Mouse (Mus musculus): ENCODE measurements around the gene Os9. TPM values are rescaled to one million over a fixed set of nuclear protein-coding genes. Genes with fewer than 3 reads are reported as not detected.
"Not testable (repeated sequence)": the region's sequence is repeated elsewhere in the genome, so short reads cannot be mapped to it uniquely, and the experiment has no call there.

Gene Os9
- total RNA-seq, 2 experiments from 2014 or later = 106 to 112 TPM

- DNase-seq (ENCODE audit: low spot score in 2 of 2); intact Hi-C loops (cut with DNase I): not testable (repeated sequence)
These were observed 30.3 kb upstream of the Os9 start for GRCm38 (mm10) chr10:127151233-127151632.

DNA sequence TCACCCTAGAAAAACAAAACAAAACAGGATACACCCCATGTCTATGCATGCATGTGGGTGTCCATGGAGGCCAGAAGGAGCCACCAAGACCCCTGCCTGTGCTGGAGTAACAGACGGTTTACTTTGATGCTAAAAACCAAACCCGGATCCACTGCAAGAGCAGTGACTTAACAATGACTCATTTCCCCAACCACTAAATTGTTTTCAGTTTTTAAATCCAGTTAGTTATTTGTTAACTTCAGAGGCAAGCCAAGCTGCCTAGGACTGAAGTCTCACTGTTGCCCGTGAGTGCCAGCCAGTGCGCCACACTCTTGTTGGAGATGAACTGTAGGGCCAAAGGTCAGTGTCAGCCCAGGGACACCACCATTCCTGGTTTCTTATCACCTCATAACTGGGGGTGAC lies 29.5 kb upstream of the Os9 start:
- intact Hi-C loops (cut with DNase I) = no loop called here

GRCm38 (mm10) chr10:127147135-127147534 lies 26.2 kb upstream of the Os9 start:
- DNase-seq (ENCODE audit: low spot score in 2 of 2) = no peak
- intact Hi-C loops (cut with DNase I) = no loop called here

More for the DNA sequence above, 29.5 kb upstream of the Os9 start:
- DNase-seq (ENCODE audit: low spot score in 2 of 2) = no peak

DNA sequence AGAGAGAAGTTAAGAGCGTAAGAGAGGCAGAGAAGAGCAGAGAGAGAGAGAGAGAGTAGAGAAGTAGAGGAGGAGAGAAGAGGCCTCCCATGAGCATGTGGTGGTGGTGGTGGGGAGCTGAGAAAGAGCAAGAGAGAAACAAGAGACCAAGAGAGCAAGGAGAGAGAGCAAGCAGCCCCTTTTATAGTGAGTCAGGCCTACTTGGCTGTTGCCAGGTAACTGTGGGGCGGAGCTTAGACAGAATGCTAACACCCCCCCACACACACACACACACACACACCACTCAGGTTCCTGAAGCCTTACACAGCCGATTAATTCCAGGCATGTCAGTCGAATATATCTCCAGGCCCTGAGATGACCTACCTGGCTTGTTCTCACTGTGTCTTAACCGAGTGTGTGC lies 24.4 kb upstream of the Os9 start:
- no peak for DNase-seq (ENCODE audit: low spot score in 2 of 2)
- intact Hi-C loops (cut with DNase I) = no loop called here

- no peak for DNase-seq (ENCODE audit: low spot score in 2 of 2)
- intact Hi-C loops (cut with DNase I) = no loop called here
These were observed 23.6 kb upstream of the Os9 start for GRCm38 (mm10) chr10:127144536-127144935.

- DNase-seq (ENCODE audit: low spot score in 2 of 2) = no peak
- intact Hi-C loops (cut with DNase I) = no loop called here
These were observed 22.3 kb upstream of the Os9 start for GRCm38 (mm10) chr10:127143228-127143627.

- intact Hi-C loops (cut with DNase I) = no loop called here
These were observed 20.6 kb upstream of the Os9 start for GRCm38 (mm10) chr10:127141500-127141899.

GRCm38 (mm10) chr10:127140971-127141370 lies 20.0 kb upstream of the Os9 start:
- DNase-seq (ENCODE audit: low spot score in 2 of 2) = no peak
- intact Hi-C loops (cut with DNase I) = no loop called here

More at GRCm38 (mm10) chr10:127141500-127141899, 20.6 kb upstream of the Os9 start:
- DNase-seq (ENCODE audit: low spot score in 2 of 2) = no peak

DNA sequence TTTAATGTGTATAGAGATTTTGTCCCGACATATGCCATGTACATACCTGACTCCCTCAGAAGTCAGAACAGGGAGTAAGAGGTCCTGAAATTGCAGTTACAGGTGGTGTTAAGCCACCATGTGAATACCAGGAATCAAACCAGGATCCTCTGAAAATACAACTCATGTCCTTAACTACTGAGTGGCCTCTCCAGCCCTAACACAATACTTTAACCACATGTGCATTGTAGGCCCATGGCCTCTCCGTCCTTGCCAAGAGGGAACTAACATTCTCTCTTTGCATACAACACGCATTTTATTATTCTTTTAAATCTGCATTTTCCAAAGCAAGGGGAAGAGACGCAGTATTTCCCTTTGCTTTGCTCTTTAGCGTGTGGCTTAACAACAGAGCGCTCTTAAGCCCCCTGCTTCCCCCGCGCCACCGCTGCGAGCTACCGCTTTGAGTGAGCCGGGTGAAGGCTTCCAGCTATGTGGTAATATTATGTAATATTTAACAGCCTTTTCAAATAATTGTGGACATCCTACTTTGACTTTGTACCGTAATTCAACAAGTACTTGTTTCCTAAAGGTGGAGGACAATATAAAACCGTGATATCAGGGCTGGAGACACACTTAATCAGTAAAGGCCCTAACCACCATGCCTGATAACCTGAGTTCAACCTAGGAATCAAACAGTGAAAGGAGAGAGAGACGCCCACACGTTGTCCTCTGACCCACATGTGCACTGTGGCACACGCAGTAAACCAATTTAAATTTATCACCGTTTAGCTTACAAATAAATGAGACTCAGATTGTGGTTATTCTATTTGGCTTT lies 17.6 kb upstream of the Os9 start:
- intact Hi-C loops (cut with DNase I) = no loop called here
- DNase-seq (ENCODE audit: low spot score in 2 of 2) = no peak

DNA sequence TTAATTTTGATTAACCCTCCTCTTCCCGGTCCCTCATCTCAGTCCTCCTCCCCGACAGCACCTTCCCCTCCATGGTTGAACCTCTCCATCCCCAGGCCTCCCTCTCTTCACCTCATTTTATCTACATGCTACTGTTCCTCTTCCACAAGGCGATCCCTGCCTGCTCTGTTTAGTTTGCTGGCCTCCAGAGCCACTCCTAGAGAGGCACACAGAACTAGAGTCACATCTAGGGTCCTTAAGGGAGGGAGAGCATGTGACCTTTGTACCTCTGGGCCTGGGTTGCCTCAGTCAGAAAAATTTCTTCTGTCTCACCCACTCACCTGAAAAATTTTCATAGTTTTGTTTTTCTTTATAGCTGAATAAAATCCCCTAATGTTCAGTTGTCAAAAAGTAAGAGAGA lies 17.0 kb upstream of the Os9 start:
- no peak for DNase-seq (ENCODE audit: low spot score in 2 of 2)
- intact Hi-C loops (cut with DNase I) = no loop called here

DNA sequence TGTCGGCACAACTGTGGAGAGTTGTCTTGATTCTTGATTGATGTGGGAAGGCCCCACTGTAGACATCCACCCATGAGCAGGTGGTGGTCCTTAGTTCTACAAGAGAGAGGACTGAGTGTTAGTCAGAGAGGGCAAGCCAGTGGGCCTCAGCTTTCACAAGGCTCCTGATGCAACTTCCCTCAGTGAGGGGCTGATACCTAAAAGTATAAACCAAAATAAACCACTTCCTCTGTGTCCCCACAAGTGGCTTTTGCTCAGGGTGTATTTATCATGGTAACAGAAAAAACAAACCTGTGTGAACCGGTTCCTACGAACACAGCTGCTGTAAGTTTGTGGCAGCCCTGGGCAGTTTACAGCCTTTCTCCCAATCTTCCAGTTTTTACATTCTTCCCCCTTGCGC lies 15.6 kb upstream of the Os9 start:
- intact Hi-C loops (cut with DNase I) = no loop called here
- DNase-seq (ENCODE audit: low spot score in 2 of 2) = no peak

GRCm38 (mm10) chr10:127135118-127135836 lies 14.3 kb upstream of the Os9 start:
- DNase-seq (ENCODE audit: low spot score in 2 of 2) = no peak
- intact Hi-C loops (cut with DNase I) = no loop called here

GRCm38 (mm10) chr10:127134394-127135035 lies 13.6 kb upstream of the Os9 start:
- DNase-seq (ENCODE audit: low spot score in 2 of 2); intact Hi-C loops (cut with DNase I): not testable (repeated sequence)

- intact Hi-C loops (cut with DNase I) = no loop called here
- no peak for DNase-seq (ENCODE audit: low spot score in 2 of 2)
These were observed 11.5 kb upstream of the Os9 start for GRCm38 (mm10) chr10:127132469-127132868.

- no peak for DNase-seq (ENCODE audit: low spot score in 2 of 2)
- intact Hi-C loops (cut with DNase I) = no loop called here
These were observed 8.5 kb upstream of the Os9 start for GRCm38 (mm10) chr10:127129431-127129830.

- DNase-seq (ENCODE audit: low spot score in 2 of 2) = no peak
- intact Hi-C loops (cut with DNase I) = no loop called here
These were observed 6.9 kb upstream of the Os9 start for GRCm38 (mm10) chr10:127127711-127128279.

GRCm38 (mm10) chr10:127126579-127126978 lies 5.6 kb upstream of the Os9 start:
- DNase-seq (ENCODE audit: low spot score in 2 of 2) = no peak
- intact Hi-C loops (cut with DNase I) = no loop called here

DNA sequence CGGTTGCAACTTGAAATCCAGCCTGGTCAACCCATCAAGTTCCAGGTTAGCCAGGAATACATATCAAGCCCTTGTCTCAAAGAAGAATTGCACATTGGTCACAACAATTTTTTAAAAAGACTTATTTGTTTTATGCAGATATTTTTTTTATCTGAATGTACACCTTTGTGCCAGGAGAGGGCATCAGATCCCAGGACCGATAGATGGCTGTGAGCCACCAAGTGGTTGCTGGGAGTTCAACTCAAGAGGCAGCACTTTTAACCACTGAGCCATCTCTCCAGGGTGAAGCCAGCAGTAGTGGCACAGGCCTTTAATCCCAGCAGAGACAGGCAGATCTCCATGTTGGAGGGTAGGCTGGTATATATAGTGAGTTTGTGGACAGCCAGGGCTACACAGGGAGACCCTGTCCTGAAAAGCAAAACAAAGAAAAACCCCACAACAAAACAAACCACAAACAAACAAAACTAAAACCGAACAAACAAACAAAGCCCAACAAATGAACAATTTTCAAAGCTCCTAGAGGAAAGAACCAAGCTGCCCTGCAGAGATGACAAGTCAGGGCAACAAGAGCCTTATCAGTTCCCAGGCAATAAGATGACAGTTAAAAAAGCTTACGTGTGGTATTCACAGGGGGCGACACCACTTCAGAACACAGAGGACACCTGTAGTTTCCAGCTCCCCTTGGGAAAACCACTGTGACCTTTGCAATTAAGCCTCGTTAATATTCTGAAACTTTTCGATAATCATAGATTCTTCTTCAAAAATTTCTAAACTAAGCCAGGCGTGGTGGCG lies 4.5 kb upstream of the Os9 start:
- intact Hi-C loops (cut with DNase I) = no loop called here
- DNase-seq (ENCODE audit: low spot score in 2 of 2) = peak in 1 of 2 experiments; percentile 47

GRCm38 (mm10) chr10:127123436-127123805 lies 2.5 kb upstream of the Os9 start:
- peak; percentile 83 to 89 for DNase-seq (ENCODE audit: low spot score in 2 of 2)
- intact Hi-C loops (cut with DNase I) = loop anchor here (1.0 to 2.0 kb wide), 2 partner anchors 42 to 103 kb away; partner anchors contain the start of gene B4galnt1
